Mouse (Mus musculus) ES-Bruce4 (cell line): ENCODE data around the gene Pah. TPM values are rescaled to one million over a fixed set of nuclear protein-coding genes. Genes with fewer than 3 reads are reported as not detected.

ENCODE experiments used
- H3K27ac ChIP-seq: 2 replicates; pipeline ENCODE4 v1.5.1; 2012; ENCODE audit warnings: low read length, inconsistent platforms; ENCODE audit not compliant: insufficient read depth
- H3K27me3 ChIP-seq: 2 replicates; pipeline ENCODE4 v1.6.1; 2012; ENCODE audit warnings: mild to moderate bottlenecking, low read length, inconsistent platforms; ENCODE audit not compliant: control insufficient read depth, poor library complexity, insufficient read depth, severe bottlenecking
- H3K36me3 ChIP-seq: 2 replicates; pipeline ENCODE4 v1.6.1; 2012; ENCODE audit warnings: inconsistent platforms, mild to moderate bottlenecking, low read length, moderate library complexity; ENCODE audit not compliant: control insufficient read depth, poor library complexity, insufficient read depth, severe bottlenecking
- H3K4me1 ChIP-seq: one replicate; pipeline ENCODE4 v1.8.1; 2011; ENCODE audit warnings: low read length; ENCODE audit not compliant: control insufficient read depth, insufficient read depth
- H3K4me3 ChIP-seq: 2 replicates; pipeline ENCODE4 v1.5.1; 2011; ENCODE audit warnings: low read depth, mild to moderate bottlenecking, low read length
- H3K9ac ChIP-seq: 2 replicates; pipeline ENCODE4 v1.6.1; 2012; ENCODE audit warnings: low read depth, mild to moderate bottlenecking, inconsistent platforms; ENCODE audit not compliant: poor library complexity, severe bottlenecking
- H3K9me3 ChIP-seq: replicated peaks from 2 replicates; pipeline ENCODE4 v1.6.1; 2012; ENCODE audit warnings: mild to moderate bottlenecking, low read length, inconsistent platforms; ENCODE audit not compliant: control insufficient read depth, poor library complexity, insufficient read depth, severe bottlenecking
- CTCF ChIP-seq: IDR thresholded peaks from one replicate; pipeline ENCODE4 v1.8.1; 2011; ENCODE audit warnings: low read depth, low read length
- EP300 ChIP-seq: IDR thresholded peaks from 2 replicates; pipeline ENCODE4 v1.6.1; 2011; ENCODE audit warnings: low read depth, low read length; ENCODE audit not compliant: insufficient read depth
- POLR2A ChIP-seq: IDR thresholded peaks from one replicate; pipeline ENCODE4 v1.8.1; 2011; ENCODE audit warnings: low read length; ENCODE audit not compliant: insufficient read depth
- polyA plus RNA-seq: library from polyadenylated mRNA; stranded (reverse); fragments of >200 nt; gene quantifications from 2 replicates; pipeline ENCODE4 v1.2.4, GENCODE M21; 2011; ENCODE audit warnings: low read depth; ENCODE audit not compliant: missing spikeins, insufficient read depth, insufficient read length

Gene Pah
- polyA plus RNA-seq, 1 experiment, result not detected

DNA sequence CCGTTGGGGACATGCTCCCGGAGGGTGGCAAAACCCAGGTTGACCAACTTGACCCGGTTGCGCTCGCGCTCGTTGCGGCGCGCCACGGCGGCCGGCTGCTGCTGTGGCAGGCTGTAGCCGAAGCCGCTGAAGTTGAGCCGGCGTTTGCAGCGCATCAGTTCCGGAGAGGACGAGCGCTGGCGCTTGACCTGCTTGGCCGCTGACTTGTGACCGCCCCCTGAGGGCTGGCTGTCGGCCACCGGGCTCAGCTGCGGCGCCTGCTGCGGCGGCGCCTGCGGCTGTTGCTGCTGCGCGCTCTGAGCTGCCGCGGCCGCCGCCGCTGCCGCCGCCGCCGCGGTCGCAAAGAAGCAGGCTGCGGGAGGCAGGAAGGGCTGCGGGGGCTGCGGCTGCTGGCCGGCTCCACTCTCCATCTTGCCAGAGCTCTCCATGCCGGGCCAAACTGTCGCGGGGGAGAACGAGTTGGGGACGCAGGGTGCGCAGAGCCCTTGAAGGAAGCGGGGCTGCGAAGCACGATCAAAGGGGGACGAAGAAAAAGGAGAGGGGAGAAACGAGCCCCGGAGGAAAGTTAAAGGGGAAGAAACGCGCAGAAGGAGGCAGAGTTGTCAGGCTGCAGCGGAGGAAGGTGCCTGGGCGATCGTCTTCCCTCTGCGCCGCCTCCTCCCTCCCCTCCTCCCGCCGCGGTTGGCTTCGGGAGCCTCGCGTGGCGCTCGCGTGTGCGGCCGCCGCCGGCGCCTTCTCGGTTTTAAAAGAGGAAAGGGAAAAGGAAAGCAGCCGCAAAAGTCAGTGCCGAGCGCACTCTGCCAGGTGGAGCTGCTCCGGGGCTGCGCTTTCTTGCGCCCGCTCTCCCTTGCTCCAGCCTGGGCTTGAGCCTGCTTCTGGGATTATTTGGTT, 28.7 kb upstream of the Pah start:
- TF ChIP-seq EP300 (no peak), POLR2A (no peak), CTCF (no peak)
- Histone ChIP-seq H3K27ac (no peak overlapping the region), H3K4me1 (no peaks in the 10 kb centered on the region), H3K36me3 (no peaks in the 10 kb centered on the region), H3K9ac (peak overlapping the region; percentile 45), H3K27me3 (peaks cover 12% of the 10 kb centered on the region), H3K4me3 (peak overlapping the region; percentile 69), H3K9me3 (no peaks in the 10 kb centered on the region)

DNA sequence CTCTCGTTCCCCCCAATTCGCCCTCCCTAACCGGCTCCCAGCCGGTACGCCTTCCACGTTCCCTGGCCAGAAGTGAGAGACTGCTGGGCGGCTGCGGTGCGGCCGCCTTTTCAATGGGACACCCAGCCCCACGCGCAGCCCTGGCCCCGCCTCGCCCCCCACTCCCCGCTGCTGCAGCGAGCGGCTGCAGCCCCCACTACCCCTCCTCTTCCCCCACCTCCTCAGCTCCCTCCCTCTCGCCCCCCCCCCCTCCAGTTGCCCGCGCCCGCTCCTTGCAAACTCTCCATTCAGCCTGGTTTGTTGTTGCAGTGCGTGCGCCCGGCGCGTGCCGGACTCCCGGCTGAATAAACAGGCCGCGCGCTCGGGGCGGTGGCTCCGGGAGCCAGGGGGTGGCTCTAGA, 28.0 kb upstream of the Pah start, which contains the start of gene Ascl1:
Ascl1 (minus strand) TSS at position 85 of the 400 bp plus-strand sequence.
- TF ChIP-seq EP300 (no peak), POLR2A (no peak), CTCF (no peak)
- Histone ChIP-seq H3K9ac (peak within 1 kb of the TSS; percentile 45), H3K36me3 (no peaks in the 10 kb centered on the region), H3K9me3 (no peaks in the 10 kb centered on the region), H3K4me3 (peak within 1 kb of the TSS; percentile 69), H3K4me1 (no peaks in the 10 kb centered on the region), H3K27me3 (peaks cover 12% of the 10 kb centered on the region), H3K27ac (no peak within 1 kb of the TSS)

DNA sequence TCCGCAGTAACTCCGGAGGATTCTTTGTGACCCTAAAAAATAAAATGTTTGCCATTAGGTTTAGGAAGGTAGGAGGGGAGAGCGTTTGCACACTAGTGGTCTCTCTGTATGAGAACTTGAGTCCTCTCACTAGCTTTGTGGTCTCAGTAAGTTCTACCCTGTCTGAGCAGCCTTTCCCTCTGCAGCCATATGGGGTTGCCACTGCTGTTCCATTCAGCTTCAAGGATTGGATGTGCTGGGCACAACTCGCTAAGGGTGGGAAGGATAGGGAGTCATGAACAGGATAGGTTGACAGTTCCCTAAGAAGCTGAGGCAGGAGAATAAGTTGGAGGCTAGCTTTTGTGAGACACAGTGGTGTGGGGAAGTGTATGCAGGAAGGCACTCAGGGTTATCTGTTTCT, 27.4 kb upstream of the Pah start:
- H3K9ac ChIP-seq, result peak overlapping the region; percentile 45; the same call in 1 of the 2 replicates
- no peaks in the 10 kb centered on the region for H3K36me3 ChIP-seq
- H3K27ac ChIP-seq, result no peak overlapping the region
- no peaks in the 10 kb centered on the region for H3K9me3 ChIP-seq
- H3K4me1 ChIP-seq, result no peaks in the 10 kb centered on the region
- TF ChIP-seq POLR2A (no peak), CTCF (no peak), EP300 (no peak)
- H3K4me3 ChIP-seq, result peak overlapping the region; percentile 58; the same call in 1 of the 2 replicates
- peaks cover 13% of the 10 kb centered on the region for H3K27me3 ChIP-seq

DNA sequence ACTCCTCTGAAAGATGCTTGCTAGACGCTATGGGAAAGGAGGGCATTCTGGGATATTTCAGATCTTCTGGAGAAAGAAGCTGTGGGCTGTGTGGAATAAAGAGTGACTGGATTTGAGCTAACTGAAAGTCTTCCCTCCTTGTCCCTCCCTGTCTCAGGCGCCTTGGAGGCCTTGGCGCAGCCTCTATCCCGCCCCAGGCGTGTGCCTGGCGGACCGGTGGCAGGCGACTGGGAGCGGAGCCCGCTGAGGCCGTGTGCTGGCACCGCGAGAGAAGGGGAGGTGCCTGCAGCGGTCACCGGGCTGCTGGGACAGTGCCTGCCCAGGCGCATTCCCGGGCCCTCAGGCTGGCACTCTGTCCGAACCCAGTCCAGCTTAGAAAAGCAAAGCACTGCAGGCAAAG, 27.0 kb upstream of the Pah start:
- no peak for TF ChIP-seq CTCF
- no peak for TF ChIP-seq POLR2A
- TF ChIP-seq EP300, result no peak
- no peaks in the 10 kb centered on the region for H3K9me3 ChIP-seq
- no peaks in the 10 kb centered on the region for H3K36me3 ChIP-seq
- peak overlapping the region; percentile 58 for H3K4me3 ChIP-seq
- H3K4me1 ChIP-seq, result no peaks in the 10 kb centered on the region
- no peak overlapping the region for H3K9ac ChIP-seq
- no peak overlapping the region for H3K27ac ChIP-seq
- peaks cover 13% of the 10 kb centered on the region for H3K27me3 ChIP-seq

DNA sequence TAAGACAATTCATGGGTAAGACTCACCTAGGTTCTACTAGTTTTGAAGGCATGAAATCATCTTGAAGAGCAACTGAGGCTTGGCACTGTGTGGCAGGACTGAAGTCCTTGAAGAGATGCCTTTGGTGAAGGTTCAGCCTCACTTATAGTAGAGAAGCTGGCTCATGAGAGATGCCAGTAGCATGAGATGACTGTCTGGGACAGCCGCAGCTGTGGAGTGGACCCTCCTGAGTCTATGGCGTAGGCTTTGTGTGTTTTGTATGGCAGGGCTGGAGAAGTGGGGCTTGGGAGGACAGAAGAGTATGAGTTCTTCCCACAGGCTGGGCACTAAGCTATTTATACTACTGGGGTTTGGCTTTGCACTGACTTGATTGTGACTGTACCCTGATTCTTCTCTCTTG, 24.5 kb upstream of the Pah start:
- H3K4me3 ChIP-seq, result no peak overlapping the region
- H3K27me3 ChIP-seq, result peaks cover 11% of the 10 kb centered on the region
- H3K36me3 ChIP-seq, result no peaks in the 10 kb centered on the region
- no peaks in the 10 kb centered on the region for H3K9me3 ChIP-seq
- TF ChIP-seq CTCF, result no peak
- no peak for TF ChIP-seq POLR2A
- TF ChIP-seq EP300, result no peak
- no peak overlapping the region for H3K27ac ChIP-seq
- H3K9ac ChIP-seq, result no peak overlapping the region
- H3K4me1 ChIP-seq, result no peaks in the 10 kb centered on the region

DNA sequence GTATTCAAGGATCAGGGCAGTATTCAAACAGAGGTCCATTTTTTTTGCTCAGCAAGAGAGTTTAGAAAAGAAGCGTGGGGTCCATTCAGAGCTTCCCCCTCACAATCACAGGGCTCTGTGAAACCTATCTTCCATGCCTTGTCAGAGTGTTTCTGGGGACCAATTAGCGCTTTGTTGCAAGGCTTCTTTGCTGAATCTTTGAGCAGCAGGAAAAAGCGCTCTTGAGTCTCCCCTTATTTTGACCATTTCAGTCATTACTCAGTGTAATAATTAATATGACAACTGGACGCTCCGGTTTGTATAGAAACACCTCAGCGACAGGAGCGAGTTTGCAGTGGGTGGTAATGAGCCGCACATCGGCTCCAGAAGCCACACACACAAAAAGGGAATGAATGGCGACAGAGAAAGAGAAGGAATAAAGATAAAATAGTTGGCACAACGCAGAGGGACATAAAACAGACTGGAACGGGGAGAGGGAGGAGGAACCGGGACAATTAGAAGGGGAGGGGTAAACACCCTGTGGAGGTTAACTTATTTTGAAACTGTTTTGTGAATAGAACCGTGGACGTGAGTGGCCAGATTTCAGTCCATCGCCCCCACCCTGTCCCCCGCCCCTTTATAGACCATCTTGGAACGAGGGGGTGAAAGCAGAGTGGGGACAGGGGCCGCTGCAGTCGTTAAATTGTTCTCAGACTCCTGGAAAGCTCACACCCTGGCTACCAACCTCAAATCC, 20.5 kb upstream of the Pah start:
- no peak for TF ChIP-seq EP300
- no peak for TF ChIP-seq POLR2A
- no peak for TF ChIP-seq CTCF
- Histone ChIP-seq H3K36me3 (no peaks in the 10 kb centered on the region), H3K9me3 (no peaks in the 10 kb centered on the region), H3K9ac (no peak overlapping the region), H3K4me3 (no peak overlapping the region), H3K27ac (no peak overlapping the region), H3K27me3 (peaks cover 2% of the 10 kb centered on the region), H3K4me1 (no peaks in the 10 kb centered on the region)
